Mouse (Mus musculus): ENCODE data around the gene Ccdc38.

DNA sequence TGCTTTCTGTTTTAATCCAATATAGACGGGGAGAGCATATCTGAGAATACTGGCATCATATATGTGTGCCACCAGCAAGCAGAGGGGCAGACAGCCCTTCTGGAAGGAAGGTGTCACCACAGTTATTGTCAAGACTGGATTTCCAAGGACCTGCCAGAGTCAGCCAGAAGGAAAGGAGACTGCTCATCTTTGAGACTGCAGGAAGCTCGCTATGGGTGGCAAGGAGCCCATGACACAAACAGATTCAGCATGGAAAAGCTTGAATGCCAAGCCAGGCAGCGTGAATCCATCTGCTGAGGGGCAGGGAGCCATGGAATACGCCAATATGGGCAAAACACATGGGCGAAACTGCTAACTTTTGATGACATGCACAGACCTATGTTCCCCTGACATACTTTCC is 93.1 kb downstream of the Ccdc38 start:
- no peak for TF ChIP-seq POLR2A (IDR thresholded peaks at IDR 0.05; ENCODE audit: extremely low read depth, insufficient read depth, low read length)
- no peak for TF ChIP-seq CTCF (IDR thresholded peaks at IDR 0.05; ENCODE audit: low read depth, low read length)
